Mouse (Mus musculus) stomach, embryonic 15.5 days (tissue): ENCODE data around the gene Prr22. TPM values are rescaled to one million over a fixed set of nuclear protein-coding genes. Genes with fewer than 3 reads are reported as not detected.
A peak's percentile ranks its signal among the peaks of the same experiment; 100 is the strongest.

Source experiments
- ATAC-seq: fragments of 200-750 bp; cut with Nextera tagmentation; 2 replicates; pipeline ENCODE4 v1.8.0; 2017; ENCODE audit warnings: low read depth, moderate number of reproducible peaks, moderate TSS enrichment; ENCODE audit not compliant: insufficient read depth, low FRiP score
- H3K27ac ChIP-seq: fragments of 300-500 bp; sonication (generic); 2 replicates; pipeline ENCODE4 v1.5.1; 2015; ENCODE audit warnings: mild to moderate bottlenecking, inconsistent platforms
- H3K27me3 ChIP-seq: fragments of 300-500 bp; sonication (generic); replicated peaks from 2 replicates; pipeline ENCODE4 v1.6.1; 2015; ENCODE audit warnings: inconsistent platforms
- H3K36me3 ChIP-seq: fragments of 300-500 bp; sonication (generic); 2 replicates; pipeline ENCODE4 v1.6.1; 2015; ENCODE audit warnings: inconsistent platforms
- H3K4me1 ChIP-seq: fragments of 300-500 bp; sonication (generic); 2 replicates; pipeline ENCODE4 v1.6.1; 2015; ENCODE audit warnings: inconsistent platforms
- H3K4me2 ChIP-seq: fragments of 300-500 bp; sonication (generic); 2 replicates; pipeline ENCODE4 v1.6.1; 2015; ENCODE audit warnings: mild to moderate bottlenecking, inconsistent platforms
- H3K4me3 ChIP-seq: fragments of 300-500 bp; sonication (generic); replicated peaks from 2 replicates; pipeline ENCODE4 v1.5.1; 2015; ENCODE audit warnings: inconsistent platforms
- H3K9ac ChIP-seq: fragments of 300-500 bp; sonication (generic); 2 replicates; pipeline ENCODE4 v1.6.1; 2015; ENCODE audit warnings: inconsistent platforms
- H3K9me3 ChIP-seq: fragments of 300-500 bp; sonication (generic); 2 replicates; pipeline ENCODE4 v1.6.1; 2016; ENCODE audit warnings: inconsistent platforms
- WGBS: fragments of 180-500 bp; shearing (Covaris S2); methylation state at CpG from one replicate; pipeline ENCODE4 v1.1.7; 2015; 5-methylcytosine and 5-hydroxymethylcytosine counted together
- polyA plus RNA-seq: library from polyadenylated mRNA; unstranded; fragments of >200 nt; fragmentation: Nextera tagmentation; extraction: Ambion mirVana; gene quantifications from 2 replicates; pipeline ENCODE4 v1.2.1, GENCODE M21; 2015

The Prr22 gene
- polyA plus RNA-seq, 1 experiment from 2014 or later: 1.3 TPM

DNA sequence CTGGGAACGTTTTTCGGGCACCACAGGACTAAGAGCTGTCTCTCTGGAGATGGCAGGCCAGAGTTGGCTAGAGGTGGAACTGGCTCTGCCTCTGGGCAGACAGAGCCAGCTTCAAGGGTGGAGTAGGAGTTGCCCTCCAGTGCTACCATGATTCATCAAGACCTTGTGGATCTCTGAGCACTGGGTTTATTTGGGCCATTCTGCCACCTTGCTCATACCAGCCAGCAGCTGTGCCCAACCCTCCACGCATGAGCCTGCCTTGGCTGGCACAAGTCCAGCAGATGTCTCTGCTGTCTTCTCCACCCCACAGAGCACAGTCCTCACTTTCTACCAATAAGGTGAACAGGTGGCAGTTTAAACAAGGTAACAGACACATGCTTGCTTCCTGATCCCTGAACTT is 18.8 kb downstream of the Prr22 start:
- Histone ChIP-seq H3K36me3 (no peaks in the 10 kb centered on the region), H3K27me3 (no peaks in the 10 kb centered on the region), H3K9me3 (no peaks in the 10 kb centered on the region), H3K27ac (no peak overlapping the region), H3K4me2 (no peak overlapping the region), H3K4me1 (no peaks in the 10 kb centered on the region), H3K4me3 (no peak overlapping the region), H3K9ac (no peak overlapping the region)
- WGBS: 62% methylated on average over 3 of the region's 3 CpGs
- no peak for ATAC-seq

DNA sequence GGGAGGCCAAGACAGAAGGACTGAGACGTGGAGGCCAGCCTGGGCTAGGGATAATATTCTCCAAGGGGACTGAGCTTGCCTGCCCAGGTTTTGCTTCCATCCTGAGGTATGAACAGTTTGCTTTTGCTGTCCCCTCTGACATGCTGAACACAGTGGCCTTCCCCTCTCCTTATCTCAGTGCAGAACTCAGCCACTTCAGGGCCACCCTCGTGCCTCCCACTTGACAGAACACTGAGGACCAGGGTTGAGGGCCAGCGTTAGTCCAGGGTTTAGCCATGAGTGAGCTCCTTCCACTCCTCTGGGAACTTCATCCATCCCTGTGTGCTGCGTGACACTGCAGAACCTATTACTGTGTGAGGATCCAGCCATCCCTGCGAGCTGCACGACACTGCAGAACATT is 19.2 kb downstream of the Prr22 start:
- Histone ChIP-seq H3K4me3 (no peak overlapping the region), H3K9ac (no peak overlapping the region), H3K27ac (no peak overlapping the region), H3K9me3 (no peaks in the 10 kb centered on the region), H3K4me2 (no peak overlapping the region), H3K27me3 (no peaks in the 10 kb centered on the region), H3K36me3 (no peaks in the 10 kb centered on the region), H3K4me1 (no peaks in the 10 kb centered on the region)
- ATAC-seq: no peak
- WGBS: 85% methylated on average over 6 of the region's 6 CpGs

DNA sequence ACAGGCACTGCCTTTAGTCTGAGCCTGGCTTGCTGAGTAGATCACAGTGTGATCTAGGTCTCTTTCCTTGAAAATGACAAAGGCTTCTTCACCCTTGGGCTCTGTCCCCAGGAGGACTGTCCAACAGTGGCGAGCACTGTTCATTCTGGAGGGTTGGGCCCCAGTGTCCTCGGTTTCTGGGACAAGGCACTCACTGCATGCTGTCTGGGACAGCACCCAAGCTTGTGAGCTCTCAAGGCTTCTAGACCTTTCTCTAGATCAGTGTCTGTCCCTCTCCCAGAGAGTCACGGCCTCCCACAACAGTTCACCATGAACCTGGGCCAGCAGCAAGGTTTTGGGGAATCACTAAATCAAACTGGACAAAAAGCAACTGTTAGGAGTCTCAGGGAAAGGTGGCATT is 22.5 kb downstream of the Prr22 start:
- no peak overlapping the region for H3K4me2 ChIP-seq

DNA sequence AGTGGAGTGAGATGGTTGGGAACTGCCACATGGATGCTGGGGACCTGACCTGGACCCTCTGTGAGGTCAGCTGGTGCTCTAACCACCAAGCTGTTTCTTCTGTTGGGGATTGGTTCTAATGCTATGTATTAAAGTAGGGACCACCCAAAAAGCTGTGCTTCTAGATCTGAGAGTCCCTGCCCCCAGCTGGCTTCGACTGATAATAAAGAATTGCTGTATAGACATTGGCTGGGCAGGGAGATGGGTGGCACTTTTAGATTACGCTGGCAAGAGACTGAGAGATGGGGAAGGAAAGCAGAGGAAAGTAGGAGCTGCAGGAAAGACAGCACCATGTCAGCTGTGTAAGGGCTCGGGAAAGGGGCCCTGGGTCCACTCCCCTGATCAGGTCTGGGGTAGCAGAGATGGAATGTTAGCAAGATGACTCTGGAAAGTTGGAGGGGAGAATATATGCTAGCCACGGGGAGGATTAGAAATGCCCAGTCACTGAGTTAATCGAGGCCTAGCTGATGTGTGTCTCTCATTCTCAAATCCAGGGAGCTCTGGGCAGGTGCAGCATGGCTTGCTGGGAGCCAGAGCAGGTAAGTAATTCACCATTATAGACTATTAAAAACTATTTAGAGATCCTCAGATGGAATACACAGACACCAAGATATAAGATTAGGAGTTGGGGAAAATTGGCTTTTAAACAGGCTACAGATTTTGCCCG is 23.7 kb downstream of the Prr22 start:
- Histone ChIP-seq H3K4me3 (no peak overlapping the region), H3K4me2 (no peak overlapping the region), H3K36me3 (no peaks in the 10 kb centered on the region), H3K4me1 (no peaks in the 10 kb centered on the region), H3K9me3 (no peaks in the 10 kb centered on the region), H3K27ac (no peak overlapping the region), H3K27me3 (no peaks in the 10 kb centered on the region), H3K9ac (no peak overlapping the region)
- WGBS: 65% methylated on average over 6 of the region's 6 CpGs
- peak; percentile 82; the same call in 1 of the 2 replicates for ATAC-seq

More for the DNA sequence above, 22.5 kb downstream of the Prr22 start:
- no peaks in the 10 kb centered on the region for H3K36me3 ChIP-seq
- no peaks in the 10 kb centered on the region for H3K9me3 ChIP-seq
- H3K27me3 ChIP-seq: no peaks in the 10 kb centered on the region
- WGBS: 82% methylated on average over 3 of the region's 3 CpGs
- no peaks in the 10 kb centered on the region for H3K4me1 ChIP-seq
- no peak overlapping the region for H3K9ac ChIP-seq
- ATAC-seq: no peak
- H3K27ac ChIP-seq: no peak overlapping the region
- no peak overlapping the region for H3K4me3 ChIP-seq

DNA sequence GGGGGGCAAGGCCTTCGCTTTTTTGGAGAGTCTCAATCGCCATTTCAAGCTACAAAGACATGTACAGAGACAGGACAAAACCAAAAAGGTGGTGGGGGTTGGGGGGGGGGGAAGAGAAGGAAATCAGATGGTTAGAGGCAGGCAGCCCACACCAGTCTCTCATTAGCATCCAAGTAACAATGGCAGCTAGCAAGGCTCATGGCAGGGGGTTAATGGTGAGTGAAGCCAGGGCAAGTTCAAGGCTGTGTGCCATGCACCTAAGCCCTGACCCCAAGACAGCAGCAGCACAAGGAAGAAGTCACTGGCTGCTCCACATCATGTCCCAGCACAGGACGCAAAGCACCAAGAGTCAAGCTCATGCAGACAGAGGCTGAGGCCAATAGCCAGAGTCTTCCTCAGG is 29.2 kb downstream of the Prr22 start:
- WGBS: 84% methylated on average over 3 of the region's 3 CpGs
- peaks cover 6% of the 10 kb centered on the region; the same call in 1 of the 2 replicates for H3K36me3 ChIP-seq
- no peak overlapping the region for H3K4me2 ChIP-seq
- no peaks in the 10 kb centered on the region for H3K9me3 ChIP-seq
- H3K4me3 ChIP-seq: no peak overlapping the region
- H3K27me3 ChIP-seq: no peaks in the 10 kb centered on the region
- no peak overlapping the region for H3K27ac ChIP-seq
- H3K4me1 ChIP-seq: no peaks in the 10 kb centered on the region
- no peak overlapping the region for H3K9ac ChIP-seq
- no peak for ATAC-seq

DNA sequence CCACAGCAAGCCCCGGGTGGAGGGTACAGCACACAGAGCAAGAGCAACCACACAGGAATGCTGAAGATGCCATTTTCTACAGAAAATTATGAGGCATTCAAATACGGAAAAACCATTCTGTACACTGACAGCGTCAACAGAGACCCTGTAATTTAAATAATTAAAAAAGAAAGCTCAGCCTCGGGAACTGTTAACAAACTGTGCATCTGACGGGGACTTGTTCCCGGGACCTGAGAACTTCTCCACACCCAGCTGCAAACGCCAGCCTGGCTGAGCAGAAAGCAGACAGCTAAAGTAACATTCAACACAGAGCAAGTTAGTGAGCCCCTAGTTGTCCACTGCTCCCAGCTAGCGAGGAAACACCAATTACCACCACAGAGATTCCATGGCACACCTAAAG is 32.0 kb downstream of the Prr22 start:
- peaks cover 6% of the 10 kb centered on the region; the same call in 1 of the 2 replicates for H3K36me3 ChIP-seq
- ATAC-seq: no peak
- no peak overlapping the region for H3K27ac ChIP-seq
- no peak overlapping the region for H3K4me2 ChIP-seq
- H3K27me3 ChIP-seq: no peaks in the 10 kb centered on the region
- H3K4me1 ChIP-seq: peaks cover 3% of the 10 kb centered on the region; the same call in 1 of the 2 replicates
- H3K4me3 ChIP-seq: no peak overlapping the region
- no peaks in the 10 kb centered on the region for H3K9me3 ChIP-seq
- no peak overlapping the region for H3K9ac ChIP-seq
- WGBS: 74% methylated on average over 8 of the region's 8 CpGs

DNA sequence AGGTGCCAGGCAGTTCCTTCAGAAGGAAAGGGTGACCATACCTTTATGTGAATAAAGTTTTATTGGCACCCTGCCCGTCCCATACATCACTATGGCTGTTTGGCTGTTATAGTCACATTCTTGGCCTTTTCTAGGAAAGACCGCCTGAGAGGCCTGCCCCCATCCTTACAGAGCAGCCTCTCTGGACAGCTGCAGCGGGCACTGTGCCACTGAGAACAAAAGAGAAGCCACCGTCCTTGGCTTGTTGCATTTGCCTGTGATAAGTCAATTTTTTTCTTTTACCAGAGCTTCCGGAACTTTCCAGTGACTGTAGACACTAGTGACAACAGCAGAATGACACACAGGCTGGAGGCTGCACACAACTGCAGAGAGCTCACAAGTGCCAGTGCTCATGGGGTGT is 34.9 kb downstream of the Prr22 start:
- Histone ChIP-seq H3K9ac (no peak overlapping the region), H3K36me3 (peaks cover 6% of the 10 kb centered on the region; the same call in 1 of the 2 replicates), H3K27me3 (no peaks in the 10 kb centered on the region), H3K4me3 (no peak overlapping the region), H3K9me3 (no peaks in the 10 kb centered on the region), H3K27ac (no peak overlapping the region), H3K4me2 (no peak overlapping the region), H3K4me1 (peaks cover 9% of the 10 kb centered on the region)
- no peak for ATAC-seq
- 71% methylated on average over 5 of the region's 5 CpGs for WGBS

DNA sequence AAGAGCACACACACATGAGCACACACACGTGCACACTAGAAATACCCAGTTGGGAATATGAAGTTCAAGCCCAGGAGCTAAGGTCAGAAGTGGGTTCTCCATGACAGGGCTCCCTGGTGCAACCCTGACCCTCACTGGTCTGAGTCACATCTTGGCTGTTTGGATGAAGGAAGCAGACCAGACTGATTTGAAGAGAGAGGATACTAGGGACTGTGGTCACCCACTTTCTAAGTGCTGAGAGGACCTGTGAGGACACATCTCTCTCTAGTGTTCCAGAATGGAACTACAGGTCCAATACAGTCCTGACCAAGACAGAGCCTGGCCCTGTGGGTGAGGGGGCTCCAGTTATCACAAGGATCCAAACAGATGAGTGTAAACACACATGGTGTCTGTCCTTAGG is 35.7 kb downstream of the Prr22 start:
- H3K9ac ChIP-seq: no peak overlapping the region
- 77% methylated on average over 1 of the region's 1 CpGs for WGBS
- H3K4me2 ChIP-seq: no peak overlapping the region
- no peak overlapping the region for H3K4me3 ChIP-seq
- H3K36me3 ChIP-seq: peaks cover 6% of the 10 kb centered on the region; the same call in 1 of the 2 replicates
- H3K27me3 ChIP-seq: no peaks in the 10 kb centered on the region
- peaks cover 17% of the 10 kb centered on the region for H3K4me1 ChIP-seq
- no peak overlapping the region for H3K27ac ChIP-seq
- no peak for ATAC-seq
- no peaks in the 10 kb centered on the region for H3K9me3 ChIP-seq

DNA sequence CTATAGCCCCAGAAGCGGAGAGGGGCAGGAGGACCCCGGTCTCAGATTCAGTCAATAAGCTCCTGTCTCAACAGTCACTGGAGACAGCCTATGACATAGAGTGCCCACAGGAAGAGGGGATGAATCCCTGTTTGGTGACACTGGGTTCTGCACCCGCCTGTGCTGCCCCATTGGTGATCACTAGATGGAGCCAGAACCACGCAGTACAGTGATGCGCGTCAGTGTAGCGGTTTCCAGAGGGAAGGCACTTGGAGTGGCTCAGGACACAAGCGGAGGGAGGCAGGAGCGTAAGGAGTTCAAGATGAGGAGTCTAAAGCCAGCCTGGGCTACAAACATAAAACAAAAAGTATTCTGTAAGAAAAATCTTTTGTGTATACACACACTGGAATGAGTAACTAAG is 38.5 kb downstream of the Prr22 start:
- Histone ChIP-seq H3K36me3 (no peaks in the 10 kb centered on the region), H3K4me3 (no peak overlapping the region), H3K4me2 (no peak overlapping the region), H3K27me3 (no peaks in the 10 kb centered on the region), H3K27ac (no peak overlapping the region), H3K9me3 (no peaks in the 10 kb centered on the region), H3K4me1 (peaks cover 22% of the 10 kb centered on the region), H3K9ac (no peak overlapping the region)
- peak; percentile 65 for ATAC-seq
- WGBS: 12% methylated on average over 9 of the region's 9 CpGs

DNA sequence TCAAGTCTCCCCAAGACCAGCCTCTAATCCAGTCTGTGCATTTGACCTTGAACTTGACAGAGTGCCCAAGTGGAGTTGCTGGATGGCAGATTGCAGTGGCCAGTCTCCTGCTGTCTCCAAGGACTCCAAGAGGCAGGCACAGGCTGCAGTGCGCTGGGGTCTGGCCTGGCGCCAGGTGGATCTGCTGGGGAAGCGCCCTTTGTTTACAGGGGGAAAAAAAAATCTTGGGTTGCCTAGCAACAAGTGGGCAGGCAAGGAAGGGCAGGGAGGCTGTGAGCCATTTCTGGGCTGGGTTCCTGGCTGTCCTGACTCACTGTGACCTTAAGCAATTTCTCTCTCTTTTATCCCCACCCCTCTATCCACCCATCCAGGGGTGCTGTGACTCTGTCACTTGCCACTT is 40.2 kb downstream of the Prr22 start:
- H3K27ac ChIP-seq: peak overlapping the region; percentile 41; the same call in 1 of the 2 replicates
- 7% methylated on average over 3 of the region's 3 CpGs for WGBS
- ATAC-seq: peak; percentile 80
- H3K4me1 ChIP-seq: peaks cover 31% of the 10 kb centered on the region
- no peaks in the 10 kb centered on the region for H3K9me3 ChIP-seq
- H3K4me3 ChIP-seq: no peak overlapping the region
- H3K27me3 ChIP-seq: no peaks in the 10 kb centered on the region
- no peaks in the 10 kb centered on the region for H3K36me3 ChIP-seq
- H3K9ac ChIP-seq: no peak overlapping the region
- no peak overlapping the region for H3K4me2 ChIP-seq

DNA sequence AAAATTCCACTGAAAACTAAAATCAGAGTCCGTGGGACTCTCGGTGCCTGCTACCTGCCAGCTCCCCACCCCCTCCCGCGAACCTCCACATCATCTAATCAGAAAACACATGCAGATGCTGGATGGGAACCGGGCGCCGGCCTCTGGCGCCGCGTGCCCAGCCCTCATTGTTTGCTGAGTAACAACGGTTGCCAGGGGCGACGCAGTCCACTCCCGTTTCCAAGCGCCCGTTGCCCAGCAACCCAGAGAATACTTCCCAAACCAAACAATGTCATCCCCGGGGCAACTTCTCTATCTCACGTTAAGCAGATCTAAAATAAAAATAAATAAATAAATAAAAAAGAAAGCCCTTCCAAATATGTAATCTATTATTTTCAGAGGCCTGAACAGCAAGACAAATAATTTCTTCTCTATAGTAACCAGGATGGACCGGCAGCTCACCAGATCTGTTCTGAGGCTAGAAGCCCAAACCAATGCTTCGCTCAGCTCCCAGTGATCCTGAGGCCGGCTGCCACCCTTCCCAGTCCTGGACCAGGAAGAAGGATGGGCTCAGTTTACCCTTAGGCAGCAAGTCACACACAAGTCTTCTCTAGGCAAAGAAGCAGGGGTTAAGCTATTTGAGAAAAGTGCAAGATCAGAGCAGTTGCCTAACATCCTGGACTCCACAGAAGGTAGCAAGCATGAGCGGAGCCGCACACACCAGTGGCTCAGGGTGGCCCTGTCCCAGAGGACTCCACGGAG is 44.4 kb downstream of the Prr22 start:
- no peaks in the 10 kb centered on the region for H3K9me3 ChIP-seq
- no peak overlapping the region for H3K4me3 ChIP-seq
- peak overlapping the region; percentile 59 for H3K27ac ChIP-seq
- 0 out of 2 replicates have a peak, but pooled peaks have one; percentile 36 for ATAC-seq
- H3K36me3 ChIP-seq: no peaks in the 10 kb centered on the region
- 0 out of 2 replicates have a peak overlapping the region, but pooled peaks have one; percentile 8 for H3K4me2 ChIP-seq
- no peaks in the 10 kb centered on the region for H3K27me3 ChIP-seq
- 14% methylated on average over 24 of the region's 24 CpGs for WGBS
- H3K4me1 ChIP-seq: peaks cover 31% of the 10 kb centered on the region
- no peak overlapping the region for H3K9ac ChIP-seq

DNA sequence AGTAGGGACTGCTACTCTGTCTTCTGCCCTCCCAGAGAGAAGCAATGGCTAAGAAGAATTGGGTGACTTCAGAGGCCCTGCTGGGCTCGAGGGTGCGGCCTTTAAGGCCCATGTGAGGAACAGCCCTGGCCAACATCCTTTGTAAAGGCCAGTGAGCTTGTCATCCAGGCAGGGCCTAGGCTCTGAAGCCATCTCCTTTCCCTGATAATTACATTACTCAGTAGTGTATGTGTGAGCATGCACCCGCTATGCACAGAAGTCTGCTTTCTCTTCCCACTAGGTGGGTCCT is 45.0 kb downstream of the Prr22 start:
- no peak overlapping the region for H3K9ac ChIP-seq

More for the DNA sequence above, 45.0 kb downstream of the Prr22 start:
- no peak for ATAC-seq
- no peaks in the 10 kb centered on the region for H3K9me3 ChIP-seq
- no peaks in the 10 kb centered on the region for H3K27me3 ChIP-seq
- peaks cover 26% of the 10 kb centered on the region for H3K4me1 ChIP-seq
- H3K27ac ChIP-seq: peak overlapping the region; percentile 59
- WGBS: 77% methylated on average over 3 of the region's 3 CpGs
- H3K36me3 ChIP-seq: no peaks in the 10 kb centered on the region
- H3K4me3 ChIP-seq: no peak overlapping the region
- H3K4me2 ChIP-seq: no peak overlapping the region
